Mouse (Mus musculus) bone marrow macrophage, adult 2 months (primary cell): ENCODE data around the gene Clec4a2. TPM values are rescaled to one million over a fixed set of nuclear protein-coding genes. Genes with fewer than 3 reads are reported as not detected.
"Not testable (repeated sequence)": the region's sequence is repeated elsewhere in the genome, so short reads cannot be mapped to it uniquely, and the experiment has no call there.

ENCODE experiments used
- H3K27ac ChIP-seq: 2 replicates; pipeline ENCODE4 v1.5.1; 2012; ENCODE audit warnings: low read depth, low read length; ENCODE audit not compliant: insufficient read depth
- H3K4me1 ChIP-seq: 2 replicates; pipeline ENCODE4 v1.6.1; 2012; ENCODE audit warnings: low read length; ENCODE audit not compliant: control insufficient read depth, insufficient read depth
- H3K4me3 ChIP-seq: 2 replicates; pipeline ENCODE4 v1.5.1; 2012; ENCODE audit warnings: mild to moderate bottlenecking, low read length, moderate library complexity; ENCODE audit not compliant: insufficient read depth
- CTCF ChIP-seq: IDR thresholded peaks from 2 replicates; pipeline ENCODE4 v1.5.1; 2012; ENCODE audit warnings: low read depth, mild to moderate bottlenecking, low read length, moderate library complexity
- POLR2A ChIP-seq: IDR thresholded peaks from 2 replicates; pipeline ENCODE4 v1.6.1; 2012; ENCODE audit warnings: mild to moderate bottlenecking, low read depth, low read length, borderline replicate concordance
- polyA plus RNA-seq: library from polyadenylated mRNA; stranded (reverse); fragments of >200 nt; gene quantifications from 2 replicates; pipeline ENCODE4 v1.2.4, GENCODE M21; 2012; ENCODE audit not compliant: missing spikeins, insufficient read depth, insufficient read length

Gene Clec4a2
- polyA plus RNA-seq, result 591 and 603 TPM in 2 replicates

GRCm38 (mm10) chr6:123106128-123106527, at the start of gene Clec4a2:
Gene Clec4a2 (plus strand): TSS chr6:123106428.
- not testable (repeated sequence) for H3K27ac ChIP-seq, H3K4me1 ChIP-seq, H3K4me3 ChIP-seq

GRCm38 (mm10) chr6:123095125-123095843, 10.9 kb upstream of the Clec4a2 start:
- H3K4me1 ChIP-seq, result peaks cover 16% of the 10 kb centered on the region
- TF ChIP-seq CTCF, result no peak
- TF ChIP-seq POLR2A, result no peak
- peak overlapping the region; percentile 98 for H3K27ac ChIP-seq

GRCm38 (mm10) chr6:123123195-123123594, 17.0 kb downstream of the Clec4a2 start:
- Histone ChIP-seq H3K27ac (peak overlapping the region; percentile 96), H3K4me1 (peaks cover 18% of the 10 kb centered on the region), H3K4me3 (peak overlapping the region; percentile 39)
- TF ChIP-seq POLR2A (no peak), CTCF (no peak)

More at GRCm38 (mm10) chr6:123095125-123095843, 10.9 kb upstream of the Clec4a2 start:
- H3K4me3 ChIP-seq, result peak overlapping the region; percentile 15; the same call in 1 of the 2 replicates

- Histone ChIP-seq H3K4me3 (no peak overlapping the region), H3K4me1 (peaks cover 10% of the 10 kb centered on the region), H3K27ac (no peak overlapping the region)
- TF ChIP-seq CTCF, result no peak
- no peak for TF ChIP-seq POLR2A
Observed at GRCm38 (mm10) chr6:123127173-123127572, 20.9 kb downstream of the Clec4a2 start.

- not testable (repeated sequence) for H3K4me3 ChIP-seq, H3K27ac ChIP-seq, H3K4me1 ChIP-seq
Observed at GRCm38 (mm10) chr6:123137766-123138526, 31.7 kb downstream of the Clec4a2 start.

GRCm38 (mm10) chr6:123170106-123170505, 63.9 kb downstream of the Clec4a2 start:
- Histone ChIP-seq H3K4me3 (no peak overlapping the region), H3K27ac (peak overlapping the region; percentile 89), H3K4me1 (peaks cover 24% of the 10 kb centered on the region)
- TF ChIP-seq CTCF (no peak), POLR2A (no peak)

- H3K4me1 ChIP-seq, result peaks cover 30% of the 10 kb centered on the region
- TF ChIP-seq CTCF (no peak), POLR2A (no peak)
- H3K27ac ChIP-seq, result peak overlapping the region; percentile 89
- no peak overlapping the region for H3K4me3 ChIP-seq
Observed at GRCm38 (mm10) chr6:123171040-123171439, 64.8 kb downstream of the Clec4a2 start.

GRCm38 (mm10) chr6:123172593-123172992, 66.4 kb downstream of the Clec4a2 start, which contains the start of gene Clec4b2:
Gene Clec4b2 (plus strand): TSS chr6:123172893.
- Histone ChIP-seq H3K27ac (no peak within 1 kb of the TSS), H3K4me1 (peaks cover 30% of the 10 kb centered on the region), H3K4me3 (no peak within 1 kb of the TSS)
- TF ChIP-seq CTCF (no peak), POLR2A (no peak)

- TF ChIP-seq CTCF, result no peak
- TF ChIP-seq POLR2A, result no peak
Observed at GRCm38 (mm10) chr6:123175549-123175948, 69.3 kb downstream of the Clec4a2 start.

GRCm38 (mm10) chr6:123184862-123185261, 78.6 kb downstream of the Clec4a2 start:
- not testable (repeated sequence) for H3K4me3 ChIP-seq, H3K4me1 ChIP-seq, H3K27ac ChIP-seq
- TF ChIP-seq CTCF, result peak; percentile 58; the same call in 1 of the 2 replicates

More at GRCm38 (mm10) chr6:123175549-123175948, 69.3 kb downstream of the Clec4a2 start:
- H3K4me1 ChIP-seq, result peaks cover 20% of the 10 kb centered on the region
- no peak overlapping the region for H3K4me3 ChIP-seq
- peak overlapping the region; percentile 68 for H3K27ac ChIP-seq

Other genes starting within 250 kb of the Clec4a2 start
- gene Necap1, start 232.0 kb upstream of the Clec4a2 start, polyA plus RNA-seq, result 61.2 and 67.3 TPM in 2 replicates
- 1,148 and 1,154 TPM in 2 replicates for gene Clec4a1, start 184.6 kb upstream of the Clec4a2 start, polyA plus RNA-seq
- gene Clec4a3, start 153.9 kb upstream of the Clec4a2 start, polyA plus RNA-seq, result 491 and 503 TPM in 2 replicates
- gene Clec4a4, start 116.1 kb upstream of the Clec4a2 start, polyA plus RNA-seq, result 1.2 and 3.0 TPM in 2 replicates
- gene Clec4b1, start 56.5 kb upstream of the Clec4a2 start, polyA plus RNA-seq, result 78.5 and 82.7 TPM in 2 replicates
- gene Clec4b2, start 66.5 kb downstream of the Clec4a2 start, polyA plus RNA-seq, result not detected in 2 replicates
- gene Clec4n, start 123.4 kb downstream of the Clec4a2 start, polyA plus RNA-seq, result 161 and 162 TPM in 2 replicates
- 1,180 and 1,280 TPM in 2 replicates for gene Clec4d, start 155.7 kb downstream of the Clec4a2 start, polyA plus RNA-seq
- gene Clec4e, start 183.4 kb downstream of the Clec4a2 start, polyA plus RNA-seq, result 30.8 and 49.5 TPM in 2 replicates
- not detected in 2 replicates for gene Vmn2r19, start 201.9 kb downstream of the Clec4a2 start, polyA plus RNA-seq